Mouse (Mus musculus): ENCODE measurements around the gene Gm17428. TPM values are rescaled to one million over a fixed set of nuclear protein-coding genes. Genes with fewer than 3 reads are reported as not detected.
"Not testable (repeated sequence)": the region's sequence is repeated elsewhere in the genome, so short reads cannot be mapped to it uniquely, and the experiment has no call there.

Gene Gm17428
- polyA plus RNA-seq, 1 experiment from 2014 or later: not detected

GRCm38 (mm10) chr14:54947008-54947407 lies 29.7 kb upstream of the Gm17428 start:
- WGBS: 85% methylated on average over 6 of the region's 11 CpGs
- H3K27me3 ChIP-seq (replicated peaks; ENCODE audit: control insufficient read depth, insufficient read depth, low read length); H3K9ac ChIP-seq (ENCODE audit: low read depth, low read length); ATAC-seq (replicated peaks; ENCODE audit: low FRiP score); H3K4me3 ChIP-seq (ENCODE audit: low read depth, low read length); DNase-seq (ENCODE audit: low spot score); H3K4me2 ChIP-seq; H3K27ac ChIP-seq (ENCODE audit: low read depth, low read length); H3K4me1 ChIP-seq (replicated peaks; ENCODE audit: control insufficient read depth, insufficient read depth, low read length); H3K9me3 ChIP-seq (ENCODE audit: control insufficient read depth, low read length); H3K36me3 ChIP-seq (ENCODE audit: control insufficient read depth, insufficient read depth, low read length): not testable (repeated sequence)

GRCm38 (mm10) chr14:54948781-54949180 lies 28.0 kb upstream of the Gm17428 start:
- ATAC-seq (replicated peaks; ENCODE audit: low FRiP score): no peak
- H3K36me3 ChIP-seq (ENCODE audit: control insufficient read depth, insufficient read depth, low read length): no peaks in the 10 kb centered on the region
- H3K4me1 ChIP-seq (replicated peaks; ENCODE audit: control insufficient read depth, insufficient read depth, low read length): no peaks in the 10 kb centered on the region
- H3K27ac ChIP-seq (ENCODE audit: low read depth, low read length): no peak overlapping the region
- no peak overlapping the region for H3K9ac ChIP-seq (ENCODE audit: low read depth, low read length)
- WGBS: 80% methylated on average over 9 of the region's 9 CpGs
- no peaks in the 10 kb centered on the region for H3K9me3 ChIP-seq (ENCODE audit: control insufficient read depth, low read length)
- H3K27me3 ChIP-seq (replicated peaks; ENCODE audit: control insufficient read depth, insufficient read depth, low read length): peaks cover 9% of the 10 kb centered on the region; the same call in 1 of the 2 replicates
- no peak overlapping the region for H3K4me2 ChIP-seq
- DNase-seq (ENCODE audit: low spot score): no peak
- no peak overlapping the region for H3K4me3 ChIP-seq (ENCODE audit: low read depth, low read length)

- Histone ChIP-seq H3K27ac (ENCODE audit: low read depth, low read length) (no peak overlapping the region), H3K9ac (ENCODE audit: low read depth, low read length) (no peak overlapping the region)
- WGBS: 52% methylated on average over 12 of the region's 12 CpGs
These were observed 26.2 kb upstream of the Gm17428 start for GRCm38 (mm10) chr14:54950493-54950892.

GRCm38 (mm10) chr14:54951587-54951986 lies 25.1 kb upstream of the Gm17428 start:
- H3K4me1 ChIP-seq (replicated peaks; ENCODE audit: control insufficient read depth, insufficient read depth, low read length): no peaks in the 10 kb centered on the region
- no peak overlapping the region for H3K4me2 ChIP-seq
- peaks cover 9% of the 10 kb centered on the region; the same call in 1 of the 2 replicates for H3K27me3 ChIP-seq (replicated peaks; ENCODE audit: control insufficient read depth, insufficient read depth, low read length)
- H3K27ac ChIP-seq (ENCODE audit: low read depth, low read length): no peak overlapping the region
- no peaks in the 10 kb centered on the region for H3K36me3 ChIP-seq (ENCODE audit: control insufficient read depth, insufficient read depth, low read length)
- H3K4me3 ChIP-seq (ENCODE audit: low read depth, low read length): no peak overlapping the region
- no peaks in the 10 kb centered on the region for H3K9me3 ChIP-seq (ENCODE audit: control insufficient read depth, low read length)
- 82% methylated on average over 6 of the region's 6 CpGs for WGBS
- no peak overlapping the region for H3K9ac ChIP-seq (ENCODE audit: low read depth, low read length)
- DNase-seq (ENCODE audit: low spot score): no peak
- ATAC-seq (replicated peaks; ENCODE audit: low FRiP score): no peak

More at GRCm38 (mm10) chr14:54950493-54950892, 26.2 kb upstream of the Gm17428 start:
- ATAC-seq (replicated peaks; ENCODE audit: low FRiP score) (no peak), DNase-seq (ENCODE audit: low spot score) (no peak)
- Histone ChIP-seq H3K36me3 (ENCODE audit: control insufficient read depth, insufficient read depth, low read length) (no peaks in the 10 kb centered on the region), H3K4me1 (replicated peaks; ENCODE audit: control insufficient read depth, insufficient read depth, low read length) (no peaks in the 10 kb centered on the region), H3K4me2 (no peak overlapping the region), H3K27me3 (replicated peaks; ENCODE audit: control insufficient read depth, insufficient read depth, low read length) (peaks cover 9% of the 10 kb centered on the region; the same call in 1 of the 2 replicates), H3K4me3 (ENCODE audit: low read depth, low read length) (no peak overlapping the region), H3K9me3 (ENCODE audit: control insufficient read depth, low read length) (no peaks in the 10 kb centered on the region)

- Histone ChIP-seq H3K36me3 (ENCODE audit: control insufficient read depth, insufficient read depth, low read length) (no peaks in the 10 kb centered on the region), H3K9ac (ENCODE audit: low read depth, low read length) (no peak overlapping the region), H3K27ac (ENCODE audit: low read depth, low read length) (no peak overlapping the region), H3K4me1 (replicated peaks; ENCODE audit: control insufficient read depth, insufficient read depth, low read length) (no peaks in the 10 kb centered on the region), H3K27me3 (replicated peaks; ENCODE audit: control insufficient read depth, insufficient read depth, low read length) (peaks cover 9% of the 10 kb centered on the region; the same call in 1 of the 2 replicates), H3K9me3 (ENCODE audit: control insufficient read depth, low read length) (no peaks in the 10 kb centered on the region), H3K4me2 (no peak overlapping the region), H3K4me3 (ENCODE audit: low read depth, low read length) (no peak overlapping the region)
- ATAC-seq (replicated peaks; ENCODE audit: low FRiP score) (no peak), DNase-seq (ENCODE audit: low spot score) (no peak)
- WGBS: 86% methylated on average over 8 of the region's 8 CpGs
These were observed 23.0 kb upstream of the Gm17428 start for GRCm38 (mm10) chr14:54953664-54954206.

GRCm38 (mm10) chr14:54954474-54954873 lies 22.3 kb upstream of the Gm17428 start:
- H3K4me2 ChIP-seq: no peak overlapping the region
- H3K4me1 ChIP-seq (replicated peaks; ENCODE audit: control insufficient read depth, insufficient read depth, low read length): no peaks in the 10 kb centered on the region
- no peak for DNase-seq (ENCODE audit: low spot score)
- WGBS: 71% methylated on average over 3 of the region's 3 CpGs
- no peak overlapping the region for H3K27ac ChIP-seq (ENCODE audit: low read depth, low read length)
- no peaks in the 10 kb centered on the region for H3K36me3 ChIP-seq (ENCODE audit: control insufficient read depth, insufficient read depth, low read length)
- H3K27me3 ChIP-seq (replicated peaks; ENCODE audit: control insufficient read depth, insufficient read depth, low read length): peaks cover 9% of the 10 kb centered on the region; the same call in 1 of the 2 replicates
- no peak overlapping the region for H3K4me3 ChIP-seq (ENCODE audit: low read depth, low read length)
- no peaks in the 10 kb centered on the region for H3K9me3 ChIP-seq (ENCODE audit: control insufficient read depth, low read length)
- no peak overlapping the region for H3K9ac ChIP-seq (ENCODE audit: low read depth, low read length)
- ATAC-seq (replicated peaks; ENCODE audit: low FRiP score): no peak

- no peak overlapping the region for H3K9ac ChIP-seq (ENCODE audit: low read depth, low read length)
- 74% methylated on average over 3 of the region's 3 CpGs for WGBS
These were observed 21.3 kb upstream of the Gm17428 start for GRCm38 (mm10) chr14:54955481-54955880.

GRCm38 (mm10) chr14:54956533-54956932 lies 20.2 kb upstream of the Gm17428 start:
- no peaks in the 10 kb centered on the region for H3K9me3 ChIP-seq (ENCODE audit: control insufficient read depth, low read length)
- no peaks in the 10 kb centered on the region for H3K36me3 ChIP-seq (ENCODE audit: control insufficient read depth, insufficient read depth, low read length)
- 85% methylated on average over 9 of the region's 9 CpGs for WGBS
- H3K27me3 ChIP-seq (replicated peaks; ENCODE audit: control insufficient read depth, insufficient read depth, low read length): peaks cover 3% of the 10 kb centered on the region; the same call in 1 of the 2 replicates
- DNase-seq (ENCODE audit: low spot score) (no peak), ATAC-seq (replicated peaks; ENCODE audit: low FRiP score) (no peak)
- H3K4me1 ChIP-seq (replicated peaks; ENCODE audit: control insufficient read depth, insufficient read depth, low read length): no peaks in the 10 kb centered on the region
- no peak overlapping the region for H3K27ac ChIP-seq (ENCODE audit: low read depth, low read length)
- H3K4me2 ChIP-seq: no peak overlapping the region
- no peak overlapping the region for H3K9ac ChIP-seq (ENCODE audit: low read depth, low read length)
- no peak overlapping the region for H3K4me3 ChIP-seq (ENCODE audit: low read depth, low read length)

More at GRCm38 (mm10) chr14:54955481-54955880, 21.3 kb upstream of the Gm17428 start:
- H3K27ac ChIP-seq (ENCODE audit: low read depth, low read length): no peak overlapping the region
- no peaks in the 10 kb centered on the region for H3K36me3 ChIP-seq (ENCODE audit: control insufficient read depth, insufficient read depth, low read length)
- no peaks in the 10 kb centered on the region for H3K9me3 ChIP-seq (ENCODE audit: control insufficient read depth, low read length)
- DNase-seq (ENCODE audit: low spot score) (no peak), ATAC-seq (replicated peaks; ENCODE audit: low FRiP score) (no peak)
- H3K4me3 ChIP-seq (ENCODE audit: low read depth, low read length): no peak overlapping the region
- peaks cover 4% of the 10 kb centered on the region; the same call in 1 of the 2 replicates for H3K27me3 ChIP-seq (replicated peaks; ENCODE audit: control insufficient read depth, insufficient read depth, low read length)
- no peak overlapping the region for H3K4me2 ChIP-seq
- no peaks in the 10 kb centered on the region for H3K4me1 ChIP-seq (replicated peaks; ENCODE audit: control insufficient read depth, insufficient read depth, low read length)

GRCm38 (mm10) chr14:54958503-54958902 lies 18.2 kb upstream of the Gm17428 start:
- WGBS: 72% methylated on average over 4 of the region's 4 CpGs
- H3K4me2 ChIP-seq: no peak overlapping the region
- no peaks in the 10 kb centered on the region for H3K4me1 ChIP-seq (replicated peaks; ENCODE audit: control insufficient read depth, insufficient read depth, low read length)
- ATAC-seq (replicated peaks; ENCODE audit: low FRiP score) (no peak), DNase-seq (ENCODE audit: low spot score) (no peak)
- no peaks in the 10 kb centered on the region for H3K27me3 ChIP-seq (replicated peaks; ENCODE audit: control insufficient read depth, insufficient read depth, low read length)
- no peak overlapping the region for H3K9ac ChIP-seq (ENCODE audit: low read depth, low read length)
- H3K36me3 ChIP-seq (ENCODE audit: control insufficient read depth, insufficient read depth, low read length): no peaks in the 10 kb centered on the region
- H3K27ac ChIP-seq (ENCODE audit: low read depth, low read length): no peak overlapping the region
- H3K4me3 ChIP-seq (ENCODE audit: low read depth, low read length): no peak overlapping the region
- no peaks in the 10 kb centered on the region for H3K9me3 ChIP-seq (ENCODE audit: control insufficient read depth, low read length)

All from liver, embryonic 11.5 days (tissue).